Mouse (Mus musculus): Measurements from ENCODE around the gene Ncor2. TPM values are rescaled to one million over a fixed set of nuclear protein-coding genes. Genes with fewer than 3 reads are reported as not detected.

Gene Ncor2
- total RNA-seq, 4 experiments from 2014 or later, result 246 to 324 (median 271) TPM

DNA sequence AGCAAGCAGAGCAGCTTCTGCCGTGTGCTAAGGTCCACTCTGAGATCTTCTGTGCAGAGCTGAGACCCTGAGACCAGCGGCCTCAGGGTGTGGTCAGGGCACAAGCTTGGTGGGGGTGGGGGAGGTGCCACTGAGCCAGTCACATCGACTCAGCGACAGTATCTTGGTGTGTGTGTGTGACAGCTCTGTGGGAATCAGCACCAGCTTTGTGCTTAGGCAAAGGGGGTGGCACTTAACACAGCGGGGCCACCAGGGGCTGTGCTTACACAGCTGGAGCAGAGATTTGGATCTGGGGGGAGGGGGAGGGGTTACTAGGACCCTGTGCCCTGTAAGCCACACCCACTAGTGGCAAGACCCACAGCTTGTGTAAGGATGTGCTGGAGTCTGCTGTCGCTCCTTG lies 75.6 kb downstream of the Ncor2 start:
- DNase-seq (ENCODE audit: low spot score in 2 of 2), result no peak

GRCm38 (mm10) chr5:125102907-125103306 lies 76.1 kb downstream of the Ncor2 start:
- DNase-seq (ENCODE audit: low spot score in 2 of 2), result no peak

- DNase-seq (ENCODE audit: low spot score in 2 of 2), result no peak
Measured at GRCm38 (mm10) chr5:125102352-125102751, 76.7 kb downstream of the Ncor2 start.

- no peak for DNase-seq (ENCODE audit: low spot score in 2 of 2)
Measured at GRCm38 (mm10) chr5:125099785-125100350, 79.2 kb downstream of the Ncor2 start.

DNA sequence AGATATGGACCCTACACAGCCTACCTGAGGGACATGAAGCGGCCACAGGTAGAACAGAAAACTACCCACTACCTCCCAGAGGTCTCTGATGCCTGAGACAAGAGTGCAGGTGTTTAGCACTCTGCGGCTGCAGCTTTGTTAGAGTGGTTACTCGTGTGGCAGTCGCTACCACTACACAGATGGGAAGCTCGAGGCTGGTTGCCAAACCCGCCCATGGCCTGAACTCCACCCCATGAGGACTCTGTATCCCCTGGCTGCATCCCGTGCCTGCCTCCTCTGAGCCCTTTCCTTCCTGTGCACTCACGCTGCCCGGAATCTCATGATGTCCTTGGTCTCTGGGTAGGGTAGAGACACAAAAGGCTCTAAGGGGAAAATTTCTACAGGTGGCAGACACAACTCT lies 80.3 kb downstream of the Ncor2 start:
- no peak for DNase-seq (ENCODE audit: low spot score in 2 of 2)

DNA sequence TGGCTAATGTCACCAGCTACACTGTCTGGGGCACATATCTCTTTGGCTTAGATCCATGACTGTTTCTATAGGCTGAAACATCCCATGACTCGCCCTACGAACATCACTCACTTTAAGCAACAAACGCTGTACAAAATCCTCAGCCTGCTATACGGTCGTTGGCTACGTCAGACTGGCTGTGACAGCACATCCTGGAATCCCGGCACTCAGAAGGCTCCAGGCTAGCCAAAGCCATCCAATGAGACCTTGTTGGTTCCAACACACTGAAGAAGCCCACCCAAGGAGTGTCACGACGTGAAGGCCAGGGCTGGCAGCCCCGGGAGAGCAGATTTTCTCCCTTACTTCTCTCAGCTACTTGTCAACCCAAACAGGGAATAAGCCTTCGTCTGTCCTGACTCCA lies 82.7 kb downstream of the Ncor2 start:
- DNase-seq (ENCODE audit: low spot score in 2 of 2), result no peak

DNA sequence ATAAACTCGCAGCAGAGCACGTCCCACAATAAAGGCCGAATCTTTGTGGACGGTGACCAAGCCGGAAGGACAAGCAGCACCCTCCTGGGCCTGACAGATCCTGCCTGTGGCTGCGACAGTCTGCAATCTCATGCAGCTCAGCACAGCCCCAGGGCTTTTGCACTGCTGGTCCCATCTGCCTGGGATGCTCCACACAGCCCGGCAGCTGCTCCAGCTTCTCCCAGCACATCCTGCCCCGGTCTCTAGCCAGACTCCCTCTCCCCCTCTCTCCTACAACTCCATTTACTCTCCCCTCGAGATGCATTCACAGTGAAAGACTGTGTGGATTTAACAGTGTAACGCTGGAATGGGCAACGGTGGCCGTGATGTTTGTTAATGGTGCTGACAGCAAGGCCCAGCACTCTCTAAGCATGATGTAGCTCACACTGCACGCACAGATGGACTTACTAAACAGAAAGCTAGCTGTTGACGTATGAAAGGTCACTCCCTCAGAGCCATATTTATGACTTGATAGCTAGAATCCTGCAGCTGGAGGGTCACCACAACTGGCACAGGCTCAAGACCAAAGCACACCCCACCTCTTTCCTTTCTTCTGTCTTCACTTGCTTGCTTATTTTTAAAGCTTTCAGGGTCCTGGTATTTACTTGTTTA lies 83.4 kb downstream of the Ncor2 start:
- DNase-seq (ENCODE audit: low spot score in 2 of 2), result no peak

DNA sequence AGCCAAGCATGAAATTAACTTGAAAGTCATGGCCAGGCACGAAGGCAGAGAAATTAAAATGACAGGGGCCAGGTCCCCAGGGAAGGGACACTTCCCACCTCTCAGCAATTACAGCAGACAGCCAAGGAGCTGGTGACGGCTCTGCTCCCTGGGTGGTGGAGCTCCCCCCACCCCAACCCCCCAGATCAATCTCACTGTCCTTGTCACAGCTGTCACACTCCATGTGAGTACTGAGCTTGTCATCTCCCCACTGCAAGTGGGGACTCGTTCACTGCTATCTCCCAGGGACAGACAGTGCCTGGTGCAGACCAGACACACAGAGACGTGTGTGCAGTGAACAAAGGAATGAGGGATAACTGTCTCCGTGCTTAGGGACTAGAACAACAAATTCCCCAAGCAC lies 85.2 kb downstream of the Ncor2 start:
- DNase-seq (ENCODE audit: low spot score in 2 of 2), result no peak

- DNase-seq (ENCODE audit: low spot score in 2 of 2), result no peak
Measured at GRCm38 (mm10) chr5:125088076-125088475, 90.9 kb downstream of the Ncor2 start.

DNA sequence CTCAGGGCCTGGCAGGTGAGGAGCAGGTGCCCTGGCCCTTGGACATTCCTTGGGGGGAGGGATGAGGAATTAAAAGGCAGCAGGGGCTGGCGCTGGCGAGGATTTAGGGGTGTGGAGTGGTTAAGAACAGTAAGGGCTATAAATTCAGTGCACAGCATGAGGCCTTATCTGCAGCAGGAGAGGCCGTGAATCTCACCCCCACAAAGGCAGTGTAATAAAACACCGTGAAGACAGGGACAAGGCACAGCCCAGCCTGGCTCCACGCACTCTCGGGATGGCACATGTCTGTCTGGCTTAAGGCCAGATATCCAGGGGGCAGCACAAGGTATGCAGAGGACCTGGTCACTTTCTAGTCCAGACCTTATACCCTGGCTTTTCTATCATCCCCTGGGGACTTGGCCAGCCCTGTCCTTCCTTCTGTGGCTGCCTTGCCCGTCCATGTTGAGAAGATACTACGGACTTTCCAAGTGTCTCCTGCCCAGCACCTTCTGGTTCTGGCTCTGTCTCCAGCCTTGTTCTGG lies 93.9 kb downstream of the Ncor2 start:
- DNase-seq (ENCODE audit: low spot score in 2 of 2), result no peak

DNA sequence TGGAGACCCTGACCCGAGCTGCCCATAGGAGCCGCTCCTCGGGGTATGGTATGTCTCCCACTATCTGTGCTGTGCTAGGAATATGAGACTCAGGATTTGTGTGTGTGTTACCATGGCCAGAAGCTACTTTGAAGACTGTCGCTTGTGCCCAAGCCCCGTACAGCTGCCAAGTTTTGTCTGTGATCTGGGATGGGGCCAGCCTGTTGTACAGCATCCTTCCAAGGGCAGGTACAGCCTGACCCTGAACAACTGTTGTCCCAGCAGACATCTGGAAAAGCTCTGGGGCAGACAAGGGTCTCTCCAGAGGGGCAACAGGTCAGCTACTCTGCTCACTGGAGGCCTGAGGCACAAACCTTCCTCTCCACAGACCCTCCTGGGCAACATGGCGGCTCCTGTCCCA lies 95.3 kb downstream of the Ncor2 start:
- no peak for DNase-seq (ENCODE audit: low spot score in 2 of 2)

DNA sequence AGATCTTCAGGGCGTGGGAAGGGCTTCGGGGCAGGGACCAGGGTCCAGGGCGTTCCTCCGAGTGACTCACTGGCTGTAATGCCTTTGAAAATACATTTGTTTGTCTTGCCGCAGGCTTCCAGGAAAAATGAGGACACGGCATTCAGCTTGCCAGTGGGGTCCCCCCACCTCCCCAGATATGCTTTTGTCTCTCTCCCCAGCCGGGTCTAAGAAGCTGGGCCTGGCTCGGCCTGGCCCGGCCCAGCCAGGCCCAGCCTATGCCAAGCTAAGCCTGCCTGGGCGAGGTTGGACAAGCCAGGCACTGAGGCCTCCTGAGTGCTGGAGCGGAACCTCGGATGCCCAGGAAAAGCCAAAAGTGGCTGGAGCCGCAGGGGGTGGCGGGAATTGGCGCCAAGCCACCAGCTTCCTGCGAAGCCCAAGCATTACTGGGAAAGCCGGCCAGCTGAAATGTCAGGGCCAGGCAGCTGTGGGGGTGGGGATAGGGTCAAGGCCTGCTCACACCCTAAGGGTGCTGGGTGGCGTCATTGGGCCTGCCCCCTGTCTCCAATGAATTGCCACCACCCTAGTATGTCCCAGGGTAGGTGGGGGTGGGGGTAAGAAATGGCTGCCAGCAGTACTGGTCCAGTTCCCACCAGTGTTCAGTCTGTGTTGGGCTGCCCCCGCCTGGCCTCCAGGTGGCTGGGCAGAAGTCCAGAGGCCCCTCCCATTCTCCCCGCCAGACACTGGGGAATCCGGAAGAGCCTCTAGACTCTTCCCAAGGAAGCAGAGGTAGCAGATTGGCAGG lies 97.5 kb downstream of the Ncor2 start:
- peak; percentile 58 to 71 for DNase-seq (ENCODE audit: low spot score in 2 of 2)

DNA sequence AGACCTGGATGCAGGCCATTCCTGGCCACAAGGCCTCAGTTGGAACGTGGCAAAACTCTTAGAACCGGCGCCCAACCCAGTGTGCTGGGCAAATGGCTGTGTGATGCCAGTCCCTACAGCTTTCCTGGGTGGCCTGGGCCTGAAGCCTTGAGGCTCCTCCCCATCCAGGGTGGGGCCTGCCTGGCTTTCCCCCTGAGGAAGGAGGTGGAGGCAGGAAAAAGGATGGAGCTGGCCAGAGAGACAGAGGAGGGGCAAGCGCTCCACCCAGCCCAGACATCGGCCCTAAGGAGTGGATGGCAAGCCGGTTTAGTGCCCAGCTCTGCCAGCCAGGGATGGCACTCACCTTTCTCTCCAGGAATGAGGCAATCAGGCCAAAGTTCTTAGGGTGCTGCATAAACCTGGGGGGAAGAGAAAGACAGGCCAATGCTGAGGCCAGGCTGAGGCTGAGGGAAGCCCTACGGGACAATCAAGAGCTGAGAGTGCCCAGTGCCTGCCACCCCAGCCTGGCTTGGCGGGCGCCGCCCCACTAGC lies 98.2 kb downstream of the Ncor2 start:
- DNase-seq (ENCODE audit: low spot score in 2 of 2), result no peak

- no peak for DNase-seq (ENCODE audit: low spot score in 2 of 2)
Measured at GRCm38 (mm10) chr5:125080352-125080751, 98.7 kb downstream of the Ncor2 start.

DNA sequence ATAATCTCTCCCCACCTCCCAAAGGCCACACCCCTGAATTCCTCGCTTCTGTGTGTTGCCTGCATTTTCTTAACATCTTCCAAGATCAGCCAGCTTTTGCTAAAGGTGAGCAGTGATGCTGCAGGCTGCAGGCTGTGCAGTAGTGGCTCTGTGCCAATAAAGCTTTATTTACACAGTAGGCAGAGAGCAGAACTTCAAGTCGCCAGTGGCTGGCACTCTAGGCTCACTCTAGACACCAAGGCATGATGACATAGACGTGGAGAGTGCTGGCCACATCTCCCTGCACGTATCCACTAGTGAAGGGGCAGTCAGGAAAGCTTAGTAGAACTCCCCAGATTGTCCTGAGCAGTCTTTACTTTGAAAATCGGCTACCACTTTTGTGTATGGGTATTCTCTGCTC lies 100.8 kb downstream of the Ncor2 start:
- DNase-seq (ENCODE audit: low spot score in 2 of 2), result no peak

DNA sequence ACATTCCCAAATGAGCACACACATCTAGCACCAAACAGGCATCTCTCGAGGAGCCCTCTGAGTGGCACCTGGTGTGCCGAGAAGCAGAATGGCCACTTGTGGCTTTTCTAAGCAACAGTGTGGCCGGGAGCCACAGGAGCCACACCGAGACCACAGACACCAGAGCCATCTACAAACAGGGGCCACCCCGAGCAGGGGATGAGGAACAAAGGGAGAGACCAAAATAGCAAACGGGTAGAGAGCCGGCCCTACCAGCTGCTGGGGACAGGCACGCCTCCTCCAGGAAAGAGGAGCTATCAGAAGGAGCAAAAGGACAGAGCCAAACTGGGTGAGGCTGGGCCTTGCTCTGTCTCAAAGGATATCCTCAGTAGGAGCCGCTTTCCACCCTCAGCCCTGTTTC lies 102.8 kb downstream of the Ncor2 start:
- DNase-seq (ENCODE audit: low spot score in 2 of 2), result no peak

GRCm38 (mm10) chr5:125074571-125075171 lies 104.3 kb downstream of the Ncor2 start:
- no peak for DNase-seq (ENCODE audit: low spot score in 2 of 2)

- DNase-seq (ENCODE audit: low spot score in 2 of 2), result no peak
Measured at GRCm38 (mm10) chr5:125073896-125074295, 105.1 kb downstream of the Ncor2 start.

GRCm38 (mm10) chr5:125073335-125073734 lies 105.7 kb downstream of the Ncor2 start:
- DNase-seq (ENCODE audit: low spot score in 2 of 2), result no peak

DNA sequence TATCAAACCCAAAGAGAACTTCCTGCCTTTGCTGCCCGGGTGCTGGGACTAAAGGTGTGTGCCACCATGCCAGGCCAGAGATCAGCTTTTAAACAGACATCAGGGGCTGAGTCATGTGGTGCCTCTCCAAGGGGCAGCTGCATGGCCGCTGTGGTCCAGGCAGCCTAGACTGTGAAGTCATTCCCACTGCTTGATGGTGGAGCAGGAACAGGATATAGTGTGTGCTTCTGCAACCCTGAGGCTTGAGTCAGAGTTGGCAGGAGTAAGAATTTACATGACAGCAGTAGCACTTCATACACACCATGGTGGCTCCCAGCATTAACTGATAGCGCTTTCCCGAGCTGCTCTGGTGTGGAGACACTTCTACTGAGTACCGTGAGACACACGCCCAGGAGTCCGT lies 106.6 kb downstream of the Ncor2 start:
- no peak for DNase-seq (ENCODE audit: low spot score in 2 of 2)

GRCm38 (mm10) chr5:125071919-125072318 lies 107.1 kb downstream of the Ncor2 start:
- no peak for DNase-seq (ENCODE audit: low spot score in 2 of 2)

GRCm38 (mm10) chr5:125070399-125070798 lies 108.6 kb downstream of the Ncor2 start:
- DNase-seq (ENCODE audit: low spot score in 2 of 2), result no peak

Data from layer of hippocampus, adult 8-10 months (tissue).